Mouse (Mus musculus): ENCODE data around the gene Vegfd. TPM values are rescaled to one million over a fixed set of nuclear protein-coding genes. Genes with fewer than 3 reads are reported as not detected.
A peak's percentile ranks its signal among the peaks of the same experiment; 100 is the strongest.

The Vegfd gene
- total RNA-seq (2021) = 1 to 10 TPM; 1.4 to 2.6 TPM
- long read RNA-seq, experiment 1, partial matches to known transcripts = 6 of 6 reads
- long read RNA-seq, experiment 1, other reads (novel, unspliced or antisense) = 0 of 6 reads
- long read RNA-seq, experiment 2, partial matches to known transcripts = 5 of 5 reads
- long read RNA-seq, experiment 2, other reads (novel, unspliced or antisense) = 0 of 5 reads

DNA sequence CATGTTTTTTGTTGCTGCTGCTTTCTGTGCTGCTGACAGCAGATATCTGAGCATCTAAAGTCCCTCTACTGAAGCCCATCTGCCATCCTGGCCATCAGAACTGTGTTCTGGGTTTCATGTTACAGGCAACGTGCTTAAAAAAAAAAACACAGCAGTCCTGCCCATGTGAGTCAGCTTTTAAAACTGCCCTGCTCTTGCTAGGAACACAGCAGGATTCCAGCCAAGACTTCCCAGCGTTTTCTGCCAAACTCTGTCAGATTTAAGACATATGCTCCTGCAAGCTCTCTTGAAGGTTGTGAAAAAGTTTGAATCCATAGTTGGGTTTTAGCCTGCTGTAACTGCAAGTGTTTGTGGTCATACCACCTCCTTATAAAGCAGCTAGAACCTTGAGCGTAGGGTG, at the start of gene Vegfd:
Vegfd (plus strand) TSS at position 298 of the 400 bp plus-strand sequence.
- peak; percentile 31 for DNase-seq

GRCm38 (mm10) chrX:164323391-164323913, 49.7 kb upstream of the Vegfd start:
- no peak for DNase-seq

DNA sequence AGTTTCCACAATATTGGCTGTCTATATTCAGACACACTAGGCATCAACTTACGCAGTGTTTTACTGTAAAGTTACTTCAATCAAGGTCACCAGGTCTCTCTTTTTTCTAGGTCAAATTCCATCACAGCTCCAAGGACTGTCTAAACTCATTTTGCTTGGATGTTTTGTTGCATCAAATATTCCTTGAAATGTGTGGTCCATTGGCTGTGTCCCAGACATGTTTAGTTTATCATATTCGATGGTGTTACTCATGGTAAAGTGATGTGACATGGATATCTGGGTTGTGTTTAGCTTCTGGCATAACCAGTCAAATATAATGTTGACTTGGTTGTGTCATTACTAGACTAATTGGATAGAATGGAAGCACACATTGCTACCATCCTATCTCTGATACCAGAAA, 42.8 kb upstream of the Vegfd start:
- DNase-seq = no peak

GRCm38 (mm10) chrX:164330766-164331165, 42.4 kb upstream of the Vegfd start:
- DNase-seq = no peak

DNA sequence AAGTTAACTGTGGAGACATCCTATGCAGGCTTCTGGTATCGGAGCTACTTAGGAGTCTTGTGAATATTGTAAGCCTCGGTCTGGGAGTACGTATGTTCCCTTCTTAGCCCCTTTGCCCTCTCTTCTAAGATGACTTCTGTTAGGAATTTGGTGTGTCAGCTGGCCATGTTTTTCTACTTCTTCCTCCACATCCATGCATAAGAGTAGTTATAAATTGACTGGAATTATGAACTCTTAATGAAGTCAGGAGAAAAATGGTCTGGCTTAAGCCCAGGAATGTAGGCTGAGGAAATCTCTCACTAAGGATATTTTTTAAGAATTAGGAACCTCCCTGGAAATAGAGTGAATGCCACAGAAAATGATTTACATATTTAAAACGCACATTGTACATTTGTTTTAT, 34.6 kb upstream of the Vegfd start:
- DNase-seq = no peak

GRCm38 (mm10) chrX:164345359-164345938, 27.7 kb upstream of the Vegfd start:
- DNase-seq = no peak

DNA sequence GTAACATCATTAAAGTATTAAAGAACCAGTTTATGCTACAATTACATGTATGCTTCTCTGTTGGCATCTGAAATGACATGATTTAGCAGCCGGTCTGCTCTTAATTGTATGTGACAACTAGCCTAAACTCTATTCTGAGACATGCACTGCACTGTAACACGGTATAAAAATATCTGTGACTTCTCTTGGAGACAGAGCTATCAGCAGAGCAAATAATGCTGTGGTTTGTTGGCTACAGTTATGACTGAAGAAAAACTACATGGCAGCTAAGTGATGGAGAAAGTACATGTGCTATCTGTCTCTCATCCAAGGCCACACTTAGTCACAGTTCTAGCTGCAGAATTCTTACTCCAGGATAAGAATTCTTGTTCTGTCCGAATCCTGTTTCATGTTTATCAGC, 24.2 kb upstream of the Vegfd start:
- DNase-seq = no peak

DNA sequence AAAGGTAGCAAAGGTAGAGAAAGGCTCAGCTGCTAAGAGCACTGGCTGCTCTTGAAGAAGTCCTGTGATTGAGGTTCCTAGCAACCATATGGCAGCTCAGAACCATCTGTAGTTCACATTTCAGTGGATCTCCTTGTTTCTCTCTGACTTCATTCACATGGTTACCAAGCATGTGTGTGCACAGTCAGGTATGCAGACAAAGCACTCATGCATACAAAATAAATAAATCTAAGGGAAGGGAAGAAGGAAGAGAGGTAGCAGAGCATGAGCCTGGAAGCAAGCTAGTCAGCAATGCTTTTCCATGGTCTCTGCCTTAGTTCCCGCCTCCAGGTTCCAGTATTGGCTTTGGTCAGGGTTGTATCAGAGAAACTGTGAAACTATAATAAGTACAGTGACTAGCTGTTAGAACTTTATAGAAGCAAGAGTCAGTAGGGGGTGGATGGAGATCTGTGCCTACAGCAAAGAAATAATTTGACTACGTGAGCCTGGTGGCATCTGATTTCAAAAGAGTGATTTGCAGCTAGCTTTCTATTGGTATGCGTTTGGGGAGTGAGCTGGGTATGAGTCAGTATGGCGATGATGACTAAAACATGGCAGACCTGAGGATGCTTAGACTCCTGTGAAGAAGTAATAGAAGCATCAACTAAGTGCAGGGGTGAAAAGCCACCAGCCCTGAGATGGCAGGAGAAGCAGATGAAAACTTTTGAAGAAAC, 7.9 kb upstream of the Vegfd start:
- DNase-seq = no peak

DNA sequence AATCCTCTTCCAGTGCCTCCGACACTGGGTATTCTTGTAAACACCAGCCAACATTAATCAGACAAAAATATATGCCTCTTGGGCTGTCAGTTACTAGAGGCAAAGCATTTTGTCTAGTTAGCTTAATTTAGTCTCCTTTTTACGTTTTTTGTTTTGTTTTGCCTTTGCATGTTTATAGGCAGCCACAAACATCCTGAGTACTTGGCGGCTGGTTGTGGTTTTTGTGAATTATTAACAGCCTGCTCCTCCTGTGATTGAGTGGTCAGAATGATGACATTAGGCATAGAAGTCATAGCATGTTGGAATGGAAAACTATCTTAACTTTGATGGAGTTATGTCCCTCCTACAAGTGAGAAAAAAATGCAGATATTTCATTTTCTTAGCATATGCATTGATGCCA, 2.6 kb upstream of the Vegfd start:
- DNase-seq = no peak

GRCm38 (mm10) chrX:164374586-164374985, 1.4 kb downstream of the Vegfd start:
- DNase-seq = no peak

DNA sequence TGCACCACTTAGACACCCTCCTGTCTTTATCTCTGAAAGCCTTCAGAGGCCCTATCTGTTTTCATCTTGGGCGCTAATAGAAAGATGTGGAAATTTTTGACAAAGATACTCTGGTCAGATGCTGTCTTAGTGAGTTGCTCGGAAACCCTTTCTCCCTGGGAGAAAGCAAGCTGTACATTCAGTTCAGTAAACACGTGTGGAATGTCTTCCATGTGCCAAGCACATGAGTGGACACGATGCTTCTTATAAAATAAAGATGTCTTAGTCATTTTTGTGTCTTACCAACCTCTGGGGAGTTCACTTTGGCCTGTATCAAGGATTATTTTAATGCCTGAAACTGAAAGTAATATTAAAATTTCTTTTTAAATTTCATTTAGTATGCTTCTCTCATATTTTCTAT, 6.5 kb downstream of the Vegfd start:
- no peak for DNase-seq

DNA sequence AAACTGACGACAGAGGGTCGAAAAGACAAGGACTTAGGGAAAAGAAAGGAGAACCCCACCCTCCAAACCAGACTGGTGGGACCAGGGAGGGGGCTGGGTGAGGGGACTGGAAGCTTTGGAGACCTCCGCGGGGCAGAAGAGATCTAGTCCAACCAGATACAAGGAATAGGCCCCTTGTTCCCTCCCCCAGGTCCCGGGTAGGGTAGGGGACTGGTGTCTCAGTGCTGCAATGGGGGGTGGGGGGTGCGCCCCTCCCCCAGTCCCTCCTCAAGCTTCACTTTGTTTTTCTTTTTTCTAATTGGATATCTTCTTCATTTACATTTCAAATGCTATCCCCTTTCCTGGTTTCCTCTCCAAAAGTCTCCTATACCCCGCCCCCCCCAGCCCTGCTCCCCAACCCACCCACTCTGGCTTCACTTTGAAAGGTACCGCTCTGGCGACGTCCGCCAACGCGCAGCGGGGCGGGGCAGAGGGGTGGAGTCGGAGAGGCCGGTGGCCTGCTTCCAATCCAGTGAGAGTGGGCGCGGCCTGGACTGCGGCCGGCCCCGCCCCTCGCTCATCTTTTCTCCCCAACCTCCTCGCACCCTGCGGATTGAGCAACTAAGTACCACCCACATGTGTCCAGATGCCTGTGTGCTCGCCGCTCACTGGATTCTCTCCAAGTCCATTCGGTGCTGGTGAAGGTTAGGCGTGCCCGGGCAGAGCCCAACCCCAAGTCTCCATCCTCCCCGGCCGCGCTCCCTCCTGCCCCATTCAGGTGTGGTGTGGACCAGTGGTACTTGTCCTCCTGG, 8.6 kb downstream of the Vegfd start:
- DNase-seq = peak; percentile 69

DNA sequence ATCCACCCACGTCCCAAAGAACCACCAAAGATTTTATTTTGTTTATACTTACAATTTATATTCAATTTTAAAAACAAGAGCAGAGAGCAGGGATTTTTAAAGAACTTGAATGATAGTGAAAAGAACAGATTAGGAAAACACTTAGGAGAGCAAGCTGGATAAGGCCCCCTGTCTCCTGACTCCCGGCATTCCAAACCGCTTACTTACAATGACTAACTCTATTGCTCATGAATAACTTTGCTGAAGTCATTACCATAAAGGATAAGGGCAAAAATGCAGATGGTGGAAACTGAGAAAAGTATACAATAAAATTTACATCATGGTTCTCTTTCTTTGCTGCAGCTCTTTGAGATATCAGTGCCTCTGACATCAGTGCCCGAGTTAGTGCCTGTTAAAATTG, 20.9 kb downstream of the Vegfd start:
- DNase-seq = no peak

- no peak for DNase-seq
Measured at GRCm38 (mm10) chrX:164398456-164398855, 25.3 kb downstream of the Vegfd start.

DNA sequence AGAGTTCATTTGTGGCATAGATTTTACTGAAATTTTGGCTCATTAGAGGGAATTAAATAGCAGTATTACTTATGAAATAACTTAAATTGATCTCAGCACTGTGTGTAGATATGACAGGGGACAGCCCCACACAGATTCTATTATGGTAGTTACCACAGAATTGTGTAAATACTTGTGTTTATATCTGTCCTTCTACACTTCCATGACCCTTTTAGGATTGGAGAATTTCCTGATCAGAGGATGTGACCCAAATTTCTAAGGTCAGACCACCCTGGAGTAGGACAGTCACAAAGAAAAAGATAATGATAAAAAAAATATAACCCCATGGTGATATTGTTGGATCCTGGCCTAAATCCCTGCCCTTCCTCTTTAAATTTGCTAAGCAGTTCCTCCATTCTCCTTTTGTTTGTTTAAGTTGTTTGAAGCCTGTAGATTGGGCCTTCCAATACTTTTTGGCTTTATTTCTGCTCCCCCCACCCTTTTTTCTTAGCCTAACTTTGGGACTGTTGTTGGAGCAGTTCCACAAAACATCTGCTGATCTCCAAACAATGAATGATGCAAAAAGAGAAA, 32.0 kb downstream of the Vegfd start:
- DNase-seq = no peak

DNA sequence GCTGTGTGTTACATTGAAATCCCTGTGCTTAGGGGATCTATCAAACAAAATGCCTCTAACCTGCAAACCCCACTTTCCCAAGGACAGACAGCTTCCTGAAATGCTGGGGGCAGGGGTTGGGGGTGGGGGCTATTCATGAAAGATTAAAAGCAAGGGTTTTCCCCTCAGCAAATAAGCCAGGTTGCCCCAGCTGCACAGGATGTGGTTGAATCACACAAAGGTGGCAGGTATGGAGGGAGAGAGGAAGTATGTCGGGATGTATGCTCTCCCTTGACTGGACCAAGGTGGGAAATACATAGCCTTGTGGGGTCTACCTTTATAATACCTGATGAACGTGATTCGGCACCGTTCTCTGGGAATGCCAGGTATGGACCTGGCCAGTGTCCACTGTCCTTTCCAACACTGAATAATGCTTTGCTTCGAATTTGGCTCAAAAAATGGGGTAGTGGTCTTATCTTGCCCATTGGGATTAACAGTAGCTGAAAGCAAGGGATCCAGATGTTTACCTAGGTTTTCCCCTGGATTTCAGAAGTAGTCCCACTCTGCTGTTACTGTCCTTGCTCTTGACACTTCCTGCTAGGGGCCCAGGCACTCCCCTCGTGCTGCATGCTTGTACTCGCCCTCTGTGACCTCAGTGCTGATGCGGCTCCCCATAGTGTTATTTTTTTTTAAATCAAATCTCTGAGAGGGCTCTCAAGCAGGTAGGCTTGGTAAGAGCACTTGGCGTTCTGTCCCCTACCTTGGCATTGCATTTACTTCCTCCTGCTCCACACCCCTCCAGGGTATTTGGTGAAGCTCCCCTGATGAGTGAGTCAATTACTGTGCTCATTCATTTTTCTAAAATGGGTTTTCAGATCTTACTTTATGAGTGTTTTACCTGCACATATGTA, 33.2 kb downstream of the Vegfd start:
- DNase-seq = no peak

DNA sequence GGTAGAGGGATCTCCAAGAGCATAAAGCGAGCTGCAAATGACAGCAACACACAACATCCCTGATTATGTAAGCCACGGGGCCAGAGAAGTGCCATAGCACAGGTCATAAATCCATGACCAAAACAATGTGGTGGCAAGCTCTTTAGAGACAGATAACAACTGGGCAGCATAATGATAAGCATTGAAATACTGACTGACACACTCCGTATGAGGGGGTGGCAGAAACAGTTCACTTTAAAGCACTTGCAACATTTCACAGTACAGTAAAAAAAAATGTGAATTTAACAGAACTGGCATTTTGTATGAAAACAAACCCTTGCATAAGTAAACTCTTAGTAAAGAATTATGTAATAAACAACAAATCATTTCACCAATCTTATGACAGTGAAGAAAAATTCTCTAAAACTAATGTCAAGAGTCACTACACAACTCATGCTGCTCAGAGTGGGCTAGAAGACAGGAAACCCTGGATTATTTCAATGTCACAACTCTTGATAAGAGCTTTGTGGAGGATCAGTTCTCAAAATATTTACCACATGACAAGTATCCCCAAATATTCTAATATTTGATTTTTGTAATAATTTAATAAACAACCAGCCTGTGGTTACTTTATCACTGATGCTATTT, 35.2 kb downstream of the Vegfd start:
- no peak for DNase-seq

GRCm38 (mm10) chrX:164410562-164410961, 37.4 kb downstream of the Vegfd start:
- DNase-seq = no peak

- no peak for DNase-seq
Measured at GRCm38 (mm10) chrX:164416803-164417202, 43.6 kb downstream of the Vegfd start.

- no peak for DNase-seq
Measured at GRCm38 (mm10) chrX:164418008-164418407, 44.8 kb downstream of the Vegfd start.

GRCm38 (mm10) chrX:164419471-164419939, 46.3 kb downstream of the Vegfd start, which contains the start of gene Piga:
Piga (plus strand) TSS chrX:164419787.
- DNase-seq = peak; percentile 93
